Mouse (Mus musculus): ENCODE results near the gene Hdac4. TPM values are rescaled to one million over a fixed set of nuclear protein-coding genes. Genes with fewer than 3 reads are reported as not detected.

Hdac4 gene
- total RNA-seq, 2 experiments from 2014 or later: 38.8 to 40.8 TPM

GRCm38 (mm10) chr1:92180141-92181137, 15.1 kb downstream of the Hdac4 start:
- intact Hi-C loops (cut with DNase I; ENCODE audit: low total_unique reads): no loop called here
- peak; percentile 100 for DNase-seq

- peak; percentile 61 for DNase-seq
- intact Hi-C loops (cut with DNase I; ENCODE audit: low total_unique reads): loop anchor here (5.0 kb wide), 1 partner anchor 42 kb away; no protein-coding TSS in a partner anchor
Measured at GRCm38 (mm10) chr1:92179489-92180006, 16.0 kb downstream of the Hdac4 start.

GRCm38 (mm10) chr1:92179070-92179469, 16.4 kb downstream of the Hdac4 start:
- intact Hi-C loops (cut with DNase I; ENCODE audit: low total_unique reads): loop anchor here (5.0 kb wide), 1 partner anchor 42 kb away; no protein-coding TSS in a partner anchor
- DNase-seq: no peak

GRCm38 (mm10) chr1:92178021-92178895, 17.2 kb downstream of the Hdac4 start:
- DNase-seq: no peak

GRCm38 (mm10) chr1:92177599-92177998, 17.9 kb downstream of the Hdac4 start:
- no peak for DNase-seq
- intact Hi-C loops (cut with DNase I; ENCODE audit: low total_unique reads): loop anchor here (5.0 kb wide), 1 partner anchor 40 kb away; no protein-coding TSS in a partner anchor

More at GRCm38 (mm10) chr1:92178021-92178895, 17.2 kb downstream of the Hdac4 start:
- intact Hi-C loops (cut with DNase I; ENCODE audit: low total_unique reads): loop anchor here (5.0 kb wide), 1 partner anchor 41 kb away; no protein-coding TSS in a partner anchor

GRCm38 (mm10) chr1:92177196-92177595, 18.3 kb downstream of the Hdac4 start:
- DNase-seq: no peak
- intact Hi-C loops (cut with DNase I; ENCODE audit: low total_unique reads): loop anchor here (5.0 kb wide), 1 partner anchor 40 kb away; no protein-coding TSS in a partner anchor

GRCm38 (mm10) chr1:92175266-92175665, 20.2 kb downstream of the Hdac4 start:
- intact Hi-C loops (cut with DNase I; ENCODE audit: low total_unique reads): loop anchor here (5.0 kb wide), 1 partner anchor 38 kb away; no protein-coding TSS in a partner anchor

GRCm38 (mm10) chr1:92174898-92175255, 20.6 kb downstream of the Hdac4 start:
- intact Hi-C loops (cut with DNase I; ENCODE audit: low total_unique reads): loop anchor here (5.0 kb wide), 1 partner anchor 38 kb away; no protein-coding TSS in a partner anchor
- no peak for DNase-seq

More at GRCm38 (mm10) chr1:92175266-92175665, 20.2 kb downstream of the Hdac4 start:
- no peak for DNase-seq

GRCm38 (mm10) chr1:92174251-92174897, 21.1 kb downstream of the Hdac4 start:
- intact Hi-C loops (cut with DNase I; ENCODE audit: low total_unique reads): no loop called here
- no peak for DNase-seq

- intact Hi-C loops (cut with DNase I; ENCODE audit: low total_unique reads): no loop called here
- DNase-seq: no peak
Measured at GRCm38 (mm10) chr1:92170616-92171235, 24.8 kb downstream of the Hdac4 start.

- intact Hi-C loops (cut with DNase I; ENCODE audit: low total_unique reads): no loop called here
- no peak for DNase-seq
Measured at GRCm38 (mm10) chr1:92169776-92170055, 25.8 kb downstream of the Hdac4 start.

GRCm38 (mm10) chr1:92168900-92169775, 26.4 kb downstream of the Hdac4 start:
- intact Hi-C loops (cut with DNase I; ENCODE audit: low total_unique reads): no loop called here

GRCm38 (mm10) chr1:92163932-92164331, 31.6 kb downstream of the Hdac4 start:
- intact Hi-C loops (cut with DNase I; ENCODE audit: low total_unique reads): no loop called here
- no peak for DNase-seq

More at GRCm38 (mm10) chr1:92168900-92169775, 26.4 kb downstream of the Hdac4 start:
- no peak for DNase-seq

GRCm38 (mm10) chr1:92159804-92160203, 35.7 kb downstream of the Hdac4 start:
- DNase-seq: no peak
- intact Hi-C loops (cut with DNase I; ENCODE audit: low total_unique reads): no loop called here

GRCm38 (mm10) chr1:92150201-92150600, 45.3 kb downstream of the Hdac4 start:
- intact Hi-C loops (cut with DNase I; ENCODE audit: low total_unique reads): no loop called here
- no peak for DNase-seq

GRCm38 (mm10) chr1:92148527-92148926, 47.0 kb downstream of the Hdac4 start:
- DNase-seq: no peak
- intact Hi-C loops (cut with DNase I; ENCODE audit: low total_unique reads): no loop called here

- intact Hi-C loops (cut with DNase I; ENCODE audit: low total_unique reads): no loop called here
- peak; percentile 42 for DNase-seq
Measured at GRCm38 (mm10) chr1:92144868-92145534, 50.5 kb downstream of the Hdac4 start.

Data from gastrocnemius, postnatal 14 days (tissue).